Mouse (Mus musculus) kidney, postnatal 0 days (tissue): ENCODE measurements around the gene Zbed5. TPM values are rescaled to one million over a fixed set of nuclear protein-coding genes. Genes with fewer than 3 reads are reported as not detected.

ENCODE experiments used
- ATAC-seq: fragments of 200-750 bp; cut with Nextera tagmentation; replicated peaks from 2 replicates; pipeline ENCODE4 v1.8.0; 2017; ENCODE audit warnings: low read depth, moderate number of reproducible peaks, moderate TSS enrichment, moderate library complexity; ENCODE audit not compliant: low FRiP score
- DNase-seq: peaks from one replicate; pipeline ENCODE4 v3.0.0-alpha.2; 2016; ENCODE audit warnings: low spot score
- H3K27ac ChIP-seq: fragments of 300-500 bp; sonication (generic); 2 replicates; pipeline ENCODE4 v1.5.1; 2014; ENCODE audit warnings: mild to moderate bottlenecking
- H3K27me3 ChIP-seq: fragments of 300-500 bp; sonication (generic); 2 replicates; pipeline ENCODE4 v1.6.1; 2014; ENCODE audit warnings: low read length, mixed read lengths; ENCODE audit not compliant: insufficient read depth
- H3K36me3 ChIP-seq: fragments of 300-500 bp; sonication (generic); 2 replicates; pipeline ENCODE4 v1.6.1; 2014; ENCODE audit warnings: low read length, mixed read lengths; ENCODE audit not compliant: insufficient read depth
- H3K4me1 ChIP-seq: fragments of 300-500 bp; sonication (generic); replicated peaks from 2 replicates; pipeline ENCODE4 v1.6.1; 2014; ENCODE audit warnings: antibody characterized with exemption, low read length, mixed read lengths; ENCODE audit not compliant: insufficient read depth
- H3K4me2 ChIP-seq: fragments of 300-500 bp; sonication (generic); 2 replicates; pipeline ENCODE4 v1.6.1; 2014; ENCODE audit warnings: mild to moderate bottlenecking, low read length, moderate library complexity, mixed read lengths
- H3K4me3 ChIP-seq: fragments of 300-500 bp; sonication (generic); replicated peaks from 2 replicates; pipeline ENCODE4 v1.5.1; 2014; ENCODE audit warnings: low read depth, low read length
- H3K9ac ChIP-seq: fragments of 300-500 bp; sonication (generic); 2 replicates; pipeline ENCODE4 v1.6.1; 2014; ENCODE audit warnings: low read depth, low read length
- H3K9me3 ChIP-seq: fragments of 300-500 bp; sonication (generic); replicated peaks from 2 replicates; pipeline ENCODE4 v1.6.1; 2016; ENCODE audit warnings: low read length, inconsistent platforms, mixed read lengths
- CTCF ChIP-seq: IDR thresholded peaks from 2 replicates; pipeline ENCODE4 v1.5.1; 2016; ENCODE audit warnings: antibody characterized with exemption, low read depth, mild to moderate bottlenecking, moderate library complexity
- WGBS: fragments of 180-500 bp; shearing (Covaris S2); extraction: QIAGEN DNeasy Blood & Tissue Kit; methylation state at CpG from one replicate; pipeline ENCODE4 v1.1.7; 2014; 5-methylcytosine and 5-hydroxymethylcytosine counted together
- polyA plus RNA-seq: library from polyadenylated mRNA; unstranded; fragments of >200 nt; fragmentation: Nextera tagmentation; extraction: Ambion mirVana; gene quantifications from 2 replicates; pipeline ENCODE4 v1.2.1, GENCODE M21; 2015

Zbed5 gene
- polyA plus RNA-seq, 1 experiment from 2014 or later = 6.6 TPM

GRCm38 (mm10) chr5:129864467-129864866, 31.1 kb upstream of the Zbed5 start:
- WGBS = 8% methylated on average over 18 of the region's 18 CpGs
- Histone ChIP-seq H3K9ac (0 out of 2 replicates have a peak overlapping the region, but pooled peaks have one; percentile 0), H3K27ac (no peak overlapping the region), H3K4me2 (peak overlapping the region; percentile 23; the same call in 1 of the 2 replicates), H3K9me3 (no peaks in the 10 kb centered on the region), H3K27me3 (no peaks in the 10 kb centered on the region), H3K36me3 (peaks cover 23% of the 10 kb centered on the region), H3K4me3 (no peak overlapping the region), H3K4me1 (no peaks in the 10 kb centered on the region)
- TF ChIP-seq CTCF = peak; percentile 59
- peak; percentile 21; the same call in 1 of the 2 replicates for ATAC-seq
- DNase-seq = peak; percentile 52

GRCm38 (mm10) chr5:129865841-129866240, 29.7 kb upstream of the Zbed5 start:
- Histone ChIP-seq H3K36me3 (peaks cover 10% of the 10 kb centered on the region), H3K4me2 (no peak overlapping the region), H3K27ac (no peak overlapping the region), H3K4me3 (no peak overlapping the region), H3K4me1 (no peaks in the 10 kb centered on the region), H3K9ac (no peak overlapping the region), H3K9me3 (no peaks in the 10 kb centered on the region), H3K27me3 (no peaks in the 10 kb centered on the region)
- WGBS = 84% methylated on average over 12 of the region's 12 CpGs
- DNase-seq (no peak), ATAC-seq (no peak)
- no peak for TF ChIP-seq CTCF

- Histone ChIP-seq H3K27me3 (no peaks in the 10 kb centered on the region), H3K9ac (no peak overlapping the region), H3K9me3 (no peaks in the 10 kb centered on the region), H3K4me2 (no peak overlapping the region), H3K36me3 (no peaks in the 10 kb centered on the region), H3K4me1 (no peaks in the 10 kb centered on the region), H3K27ac (no peak overlapping the region), H3K4me3 (no peak overlapping the region)
- no peak for TF ChIP-seq CTCF
- DNase-seq = no peak
- no peak for ATAC-seq
- 87% methylated on average over 19 of the region's 19 CpGs for WGBS
Observed at GRCm38 (mm10) chr5:129869238-129869995, 26.1 kb upstream of the Zbed5 start.

- Histone ChIP-seq H3K4me1 (no peaks in the 10 kb centered on the region), H3K4me3 (no peak overlapping the region), H3K27ac (no peak overlapping the region), H3K36me3 (no peaks in the 10 kb centered on the region), H3K9ac (no peak overlapping the region), H3K9me3 (no peaks in the 10 kb centered on the region), H3K27me3 (no peaks in the 10 kb centered on the region), H3K4me2 (no peak overlapping the region)
- ATAC-seq (no peak), DNase-seq (no peak)
- no peak for TF ChIP-seq CTCF
- 75% methylated on average over 2 of the region's 2 CpGs for WGBS
Observed at GRCm38 (mm10) chr5:129871238-129871637, 24.3 kb upstream of the Zbed5 start.

- no peak for ATAC-seq
- WGBS = 77% methylated on average over 12 of the region's 12 CpGs
- Histone ChIP-seq H3K4me2 (no peak overlapping the region), H3K36me3 (no peaks in the 10 kb centered on the region), H3K9ac (no peak overlapping the region), H3K27me3 (no peaks in the 10 kb centered on the region), H3K4me3 (no peak overlapping the region), H3K9me3 (no peaks in the 10 kb centered on the region), H3K4me1 (no peaks in the 10 kb centered on the region), H3K27ac (no peak overlapping the region)
- TF ChIP-seq CTCF = no peak
- DNase-seq = no peak
Observed at GRCm38 (mm10) chr5:129873942-129874341, 21.6 kb upstream of the Zbed5 start.

GRCm38 (mm10) chr5:129875098-129875497, 20.4 kb upstream of the Zbed5 start:
- no peaks in the 10 kb centered on the region for H3K9me3 ChIP-seq
- DNase-seq = no peak
- H3K36me3 ChIP-seq = no peaks in the 10 kb centered on the region
- no peak for ATAC-seq
- H3K27me3 ChIP-seq = no peaks in the 10 kb centered on the region
- no peaks in the 10 kb centered on the region for H3K4me1 ChIP-seq
- H3K4me3 ChIP-seq = no peak overlapping the region
- no peak overlapping the region for H3K9ac ChIP-seq
- 74% methylated on average over 11 of the region's 11 CpGs for WGBS
- H3K4me2 ChIP-seq = no peak overlapping the region
- no peak for TF ChIP-seq CTCF
- H3K27ac ChIP-seq = no peak overlapping the region
